In genomic region chr14:86861277-86861946, GRCm38 (mm10) we compare ENCODE assay signal across 20 mouse cellular contexts.
DNase-seq lines count a peak whose midpoint lies in the region.
"Had no signal": no experiment of that assay in that cellular context is flagged by ENCODE, and none has a peak within 500 bp of the region (broad histone marks: within the 10 kb centered on the region; RNA-seq: fewer than 3 reads in every experiment).

No protein-coding gene starts in this region.

- peak; percentile 17 for DNase-seq in layer of hippocampus, adult 11-12 months (ENCODE audit: low spot score)
- DNase-seq in layer of hippocampus, adult 9-10 months (ENCODE audit: low spot score): no peak
- peak; percentile 24 for DNase-seq in CD4-positive, CD25-positive, alpha-beta regulatory T cell, adult 2 months (ENCODE audit: low read depth, low spot score)
- DNase-seq in R1 (ENCODE audit: low read depth, low spot score): peak; percentile 43
- DNase-seq in induced T-regulatory cell, adult 2 months (ENCODE audit: low read depth): peak; percentile 21
- no peak for DNase-seq in embryonic facial prominence, embryonic 10.5 days (ENCODE audit: low spot score)
- DNase-seq in retina, embryonic 14.5 days (ENCODE audit: low spot score): no peak
- DNase-seq in left cerebral cortex, adult 11 months (ENCODE audit: low spot score): no peak
- DNase-seq: adrenal gland, postnatal 10 days; cerebellum, adult 11 months; gastrocnemius, postnatal 10 days; heart, adult 18-20 months; spleen, adult 18-20 months; thymus, postnatal 36 days had no signal

- no peak overlapping the region for H3K4me3 ChIP-seq in embryonic facial prominence, embryonic 10.5 days
- H3K4me3 ChIP-seq: embryonic facial prominence, embryonic 13.5 days; heart, embryonic 13.5 days; limb, embryonic 15.5 days; midbrain, embryonic 13.5 days; neural tube, embryonic 13.5 days had no signal

- H3K27me3 ChIP-seq in embryonic facial prominence, embryonic 10.5 days (replicated peaks; ENCODE audit: low read depth, poor library complexity, severe bottlenecking): no peaks in the 10 kb centered on the region
- H3K27me3 ChIP-seq: embryonic facial prominence, embryonic 13.5 days; heart, embryonic 13.5 days; limb, embryonic 15.5 days; midbrain, embryonic 13.5 days; neural tube, embryonic 13.5 days had no signal

- WGBS in embryonic facial prominence, embryonic 10.5 days: 83% methylated on average over 11 of the region's 11 CpGs

- no peaks in the 10 kb centered on the region for H3K4me1 ChIP-seq in embryonic facial prominence, embryonic 10.5 days
- H3K4me1 ChIP-seq: embryonic facial prominence, embryonic 13.5 days; heart, embryonic 13.5 days; limb, embryonic 15.5 days had no signal

- H3K9me3 ChIP-seq in embryonic facial prominence, embryonic 10.5 days: no peaks in the 10 kb centered on the region
- H3K9me3 ChIP-seq: embryonic facial prominence, embryonic 13.5 days; heart, embryonic 13.5 days; limb, embryonic 15.5 days; midbrain, embryonic 13.5 days; neural tube, embryonic 13.5 days had no signal

- no peaks in the 10 kb centered on the region for H3K36me3 ChIP-seq in embryonic facial prominence, embryonic 10.5 days (replicated peaks)
- H3K36me3 ChIP-seq: embryonic facial prominence, embryonic 13.5 days; limb, embryonic 15.5 days; midbrain, embryonic 13.5 days; neural tube, embryonic 13.5 days had no signal

- H3K27ac ChIP-seq in embryonic facial prominence, embryonic 10.5 days (replicated peaks): no peak overlapping the region
- H3K27ac ChIP-seq: embryonic facial prominence, embryonic 13.5 days; heart, embryonic 13.5 days; hindbrain, embryonic 14.5 days; limb, embryonic 15.5 days; midbrain, embryonic 13.5 days; neural tube, embryonic 13.5 days had no signal

Comparison
In these comparisons a context has a peak if more than half of its experiments do, and no peak if none do; other contexts are left out.
1. DNase-seq: peak in layer of hippocampus, adult 11-12 months (single experiment), CD4-positive, CD25-positive, alpha-beta regulatory T cell, adult 2 months (single experiment), R1 (single experiment) and induced T-regulatory cell, adult 2 months (single experiment); none in layer of hippocampus, adult 9-10 months (single experiment), embryonic facial prominence, embryonic 10.5 days (single experiment), retina, embryonic 14.5 days (single experiment) and left cerebral cortex, adult 11 months (single experiment).